Mouse (Mus musculus) limb, embryonic 13.5 days (tissue): Measurements from ENCODE around the gene Rspo3. TPM values are rescaled to one million over a fixed set of nuclear protein-coding genes. Genes with fewer than 3 reads are reported as not detected.

ENCODE experiments used
- ATAC-seq: fragments of 200-750 bp; cut with Nextera tagmentation; 2 replicates; pipeline ENCODE4 v1.8.0; 2017; ENCODE audit warnings: low read depth, moderate number of reproducible peaks, moderate TSS enrichment; ENCODE audit not compliant: low FRiP score
- H3K27ac ChIP-seq: fragments of 300-500 bp; sonication (generic); 2 replicates; pipeline ENCODE4 v1.5.1; 2015; ENCODE audit warnings: inconsistent platforms, mild to moderate bottlenecking, moderate library complexity
- H3K27me3 ChIP-seq: fragments of 300-500 bp; sonication (generic); 2 replicates; pipeline ENCODE4 v1.6.1; 2015; ENCODE audit warnings: mild to moderate bottlenecking, inconsistent platforms
- H3K36me3 ChIP-seq: fragments of 300-500 bp; sonication (generic); 2 replicates; pipeline ENCODE4 v1.6.1; 2015; ENCODE audit warnings: inconsistent platforms, mild to moderate bottlenecking, moderate library complexity
- H3K4me1 ChIP-seq: fragments of 300-500 bp; sonication (generic); 2 replicates; pipeline ENCODE4 v1.6.1; 2015; ENCODE audit warnings: inconsistent platforms
- H3K4me2 ChIP-seq: fragments of 300-500 bp; sonication (generic); replicated peaks from 2 replicates; pipeline ENCODE4 v1.6.1; 2015; ENCODE audit warnings: inconsistent platforms, mild to moderate bottlenecking, moderate library complexity
- H3K4me3 ChIP-seq: fragments of 300-500 bp; sonication (generic); 2 replicates; pipeline ENCODE4 v1.5.1; 2015; ENCODE audit warnings: moderate library complexity, mild to moderate bottlenecking, inconsistent platforms
- H3K9ac ChIP-seq: fragments of 300-500 bp; sonication (generic); 2 replicates; pipeline ENCODE4 v1.6.1; 2015; ENCODE audit warnings: mild to moderate bottlenecking, inconsistent platforms
- H3K9me3 ChIP-seq: fragments of 300-500 bp; sonication (generic); 2 replicates; pipeline ENCODE4 v1.6.1; 2016; ENCODE audit warnings: inconsistent platforms
- WGBS: fragments of 180-500 bp; shearing (Covaris S2); methylation state at CpG from one replicate; pipeline ENCODE4 v1.1.7; 2015; 5-methylcytosine and 5-hydroxymethylcytosine counted together
- polyA plus RNA-seq: library from polyadenylated mRNA; unstranded; fragments of >200 nt; fragmentation: Nextera tagmentation; extraction: Ambion mirVana; gene quantifications from 2 replicates; pipeline ENCODE4 v1.2.1, GENCODE M21; 2015

The Rspo3 gene
- polyA plus RNA-seq, 1 experiment from 2014 or later = 24.1 TPM

DNA sequence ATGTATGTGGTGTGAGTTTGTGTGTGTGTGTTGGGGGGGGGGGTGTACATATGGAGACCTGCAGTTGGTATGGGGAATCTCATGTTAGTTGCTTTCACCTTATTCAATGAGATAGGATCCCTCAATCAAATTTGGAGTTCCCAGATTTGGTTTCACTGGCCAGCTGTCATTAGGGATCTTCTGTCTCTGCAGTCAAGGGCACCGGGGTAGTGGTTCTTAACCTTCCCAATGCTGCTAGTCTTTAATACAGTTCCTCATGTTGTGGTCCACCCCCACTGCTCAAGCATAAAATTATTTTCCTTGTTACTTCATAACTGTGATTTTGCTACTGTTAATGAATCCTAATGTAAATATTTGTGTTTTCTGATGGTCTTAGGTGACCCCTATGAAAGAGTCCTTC lies 22.1 kb downstream of the Rspo3 start:
- WGBS = 87% methylated on average over 1 of the region's 1 CpGs

DNA sequence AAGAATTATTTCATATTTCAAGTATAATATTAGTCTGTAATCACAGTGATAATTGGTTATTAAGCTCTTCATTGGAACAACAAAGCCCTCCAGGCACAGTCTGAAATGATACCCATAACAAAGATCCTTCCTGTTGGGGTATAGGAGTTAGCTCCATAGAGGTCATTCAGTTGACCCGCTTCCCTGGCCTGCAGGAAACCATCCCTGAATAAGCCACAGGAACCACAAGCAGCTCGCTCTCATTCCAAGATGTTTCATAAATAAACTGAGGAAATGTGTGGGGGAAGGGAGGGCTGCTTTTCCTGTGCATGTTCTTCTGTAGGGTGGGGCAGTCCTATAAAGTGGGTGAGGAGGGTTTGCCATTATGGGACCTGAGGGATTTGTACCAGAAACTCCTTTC lies 27.5 kb downstream of the Rspo3 start:
- Histone ChIP-seq H3K4me3 (no peak overlapping the region), H3K9ac (no peak overlapping the region), H3K4me1 (no peaks in the 10 kb centered on the region), H3K27me3 (no peaks in the 10 kb centered on the region), H3K36me3 (0 out of 2 replicates have a peak, but pooled peaks cover 3% of the 10 kb centered on the region), H3K9me3 (no peaks in the 10 kb centered on the region), H3K27ac (no peak overlapping the region), H3K4me2 (no peak overlapping the region)
- 62% methylated on average over 2 of the region's 2 CpGs for WGBS
- ATAC-seq = no peak

More for the DNA sequence above, 22.1 kb downstream of the Rspo3 start:
- Histone ChIP-seq H3K36me3 (no peaks in the 10 kb centered on the region), H3K4me1 (no peaks in the 10 kb centered on the region), H3K27me3 (no peaks in the 10 kb centered on the region), H3K9me3 (no peaks in the 10 kb centered on the region), H3K9ac (no peak overlapping the region), H3K4me2 (no peak overlapping the region), H3K4me3 (no peak overlapping the region), H3K27ac (no peak overlapping the region)
- ATAC-seq = no peak

GRCm38 (mm10) chr10:29497205-29497822 lies 38.4 kb downstream of the Rspo3 start:
- Histone ChIP-seq H3K27ac (no peak overlapping the region), H3K4me3 (no peak overlapping the region), H3K36me3 (peaks cover 13% of the 10 kb centered on the region; the same call in 1 of the 2 replicates), H3K4me2 (no peak overlapping the region), H3K9me3 (no peaks in the 10 kb centered on the region), H3K9ac (no peak overlapping the region), H3K4me1 (no peaks in the 10 kb centered on the region), H3K27me3 (no peaks in the 10 kb centered on the region)
- no peak for ATAC-seq
- 77% methylated on average over 3 of the region's 3 CpGs for WGBS

GRCm38 (mm10) chr10:29493996-29494395 lies 41.7 kb downstream of the Rspo3 start:
- WGBS = 68% methylated on average over 1 of the region's 1 CpGs
- ATAC-seq = no peak

DNA sequence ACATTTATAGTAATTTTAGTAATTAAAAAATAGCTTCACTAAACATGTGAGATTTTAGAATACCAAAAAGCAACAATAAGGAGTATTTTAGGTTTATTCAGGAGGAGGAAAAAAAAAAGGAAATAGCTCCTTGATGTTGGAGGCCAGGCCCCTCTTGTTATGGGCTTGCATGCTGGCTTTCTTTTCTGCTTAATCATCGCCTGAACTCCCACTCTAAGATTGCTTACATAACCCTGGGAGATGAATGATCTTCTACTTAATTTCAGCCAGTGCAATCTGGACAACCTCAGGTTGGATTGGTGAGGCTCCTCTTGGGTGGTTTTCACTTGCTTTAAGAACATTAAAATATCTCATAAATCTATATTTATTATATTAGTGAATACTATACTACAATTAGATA lies 54.7 kb downstream of the Rspo3 start:
- Histone ChIP-seq H3K36me3 (no peaks in the 10 kb centered on the region), H3K4me2 (no peak overlapping the region), H3K4me3 (no peak overlapping the region), H3K27me3 (no peaks in the 10 kb centered on the region), H3K9ac (no peak overlapping the region), H3K4me1 (no peaks in the 10 kb centered on the region), H3K9me3 (no peaks in the 10 kb centered on the region), H3K27ac (no peak overlapping the region)
- no peak for ATAC-seq
- 63% methylated on average over 1 of the region's 1 CpGs for WGBS

More at GRCm38 (mm10) chr10:29493996-29494395, 41.7 kb downstream of the Rspo3 start:
- Histone ChIP-seq H3K27me3 (no peaks in the 10 kb centered on the region), H3K4me1 (no peaks in the 10 kb centered on the region), H3K4me2 (no peak overlapping the region), H3K36me3 (0 out of 2 replicates have a peak, but pooled peaks cover 8% of the 10 kb centered on the region), H3K27ac (no peak overlapping the region), H3K4me3 (no peak overlapping the region), H3K9ac (no peak overlapping the region), H3K9me3 (no peaks in the 10 kb centered on the region)

GRCm38 (mm10) chr10:29479401-29479800 lies 56.3 kb downstream of the Rspo3 start:
- WGBS = 78% methylated on average over 3 of the region's 3 CpGs
- no peak overlapping the region for H3K9ac ChIP-seq
- no peak overlapping the region for H3K27ac ChIP-seq
- no peaks in the 10 kb centered on the region for H3K27me3 ChIP-seq
- no peaks in the 10 kb centered on the region for H3K36me3 ChIP-seq
- no peak for ATAC-seq
- H3K9me3 ChIP-seq = no peaks in the 10 kb centered on the region
- H3K4me3 ChIP-seq = no peak overlapping the region
- H3K4me1 ChIP-seq = no peaks in the 10 kb centered on the region
- no peak overlapping the region for H3K4me2 ChIP-seq

DNA sequence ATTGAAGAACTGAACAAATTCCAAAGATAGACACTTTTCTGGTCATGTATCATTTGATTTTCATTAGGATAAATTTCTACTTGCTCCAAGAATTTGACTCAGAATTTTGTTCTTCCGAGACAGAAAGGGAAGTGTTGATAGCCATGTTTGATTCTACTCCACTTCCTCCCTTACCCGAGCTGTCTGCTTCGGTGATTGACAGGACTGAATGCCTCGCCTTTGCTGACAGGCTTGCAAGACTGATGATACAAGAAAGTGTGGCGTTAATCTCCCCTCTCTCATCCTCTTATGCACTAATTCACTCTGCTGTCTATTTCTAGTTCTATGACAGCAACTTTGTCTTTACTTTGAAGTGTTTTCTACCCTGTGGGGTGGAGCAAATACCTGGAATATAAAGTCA lies 65.2 kb downstream of the Rspo3 start:
- 61% methylated on average over 5 of the region's 5 CpGs for WGBS
- Histone ChIP-seq H3K4me1 (no peaks in the 10 kb centered on the region), H3K27me3 (no peaks in the 10 kb centered on the region), H3K36me3 (peaks cover 6% of the 10 kb centered on the region; the same call in 1 of the 2 replicates), H3K9me3 (no peaks in the 10 kb centered on the region), H3K27ac (no peak overlapping the region), H3K4me3 (no peak overlapping the region), H3K4me2 (no peak overlapping the region), H3K9ac (no peak overlapping the region)
- ATAC-seq = no peak

- no peaks in the 10 kb centered on the region for H3K36me3 ChIP-seq
- WGBS = 71% methylated on average over 3 of the region's 3 CpGs
- no peak overlapping the region for H3K4me3 ChIP-seq
- no peak overlapping the region for H3K9ac ChIP-seq
- no peaks in the 10 kb centered on the region for H3K27me3 ChIP-seq
- H3K9me3 ChIP-seq = no peaks in the 10 kb centered on the region
- no peak overlapping the region for H3K4me2 ChIP-seq
- no peak overlapping the region for H3K27ac ChIP-seq
- no peaks in the 10 kb centered on the region for H3K4me1 ChIP-seq
- ATAC-seq = no peak
These were observed 75.6 kb downstream of the Rspo3 start for GRCm38 (mm10) chr10:29460100-29460499.

DNA sequence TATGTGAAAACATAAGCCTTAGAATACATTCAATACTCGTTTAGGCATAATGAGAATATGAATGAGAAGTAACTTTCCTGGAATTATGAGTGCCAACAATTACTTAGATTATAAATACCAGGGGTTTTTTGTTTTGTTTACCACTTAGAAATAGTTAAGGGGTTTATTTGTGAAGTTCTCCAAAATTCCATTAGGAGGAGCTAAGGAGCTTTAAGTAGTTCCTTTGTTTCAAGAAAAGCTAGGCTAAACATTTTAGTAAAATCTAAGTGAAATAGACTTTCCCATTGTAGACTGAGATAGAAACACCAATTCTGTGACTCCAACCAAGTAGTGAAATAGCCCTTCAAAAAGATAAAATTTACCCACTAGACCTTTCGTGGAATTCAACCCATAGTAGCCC lies 76.0 kb downstream of the Rspo3 start:
- WGBS = 77% methylated on average over 2 of the region's 2 CpGs

GRCm38 (mm10) chr10:29445076-29445475 lies 90.6 kb downstream of the Rspo3 start:
- no peak for ATAC-seq
- no peak overlapping the region for H3K4me2 ChIP-seq
- peaks cover 5% of the 10 kb centered on the region for H3K36me3 ChIP-seq
- H3K9me3 ChIP-seq = no peaks in the 10 kb centered on the region
- H3K9ac ChIP-seq = no peak overlapping the region
- no peaks in the 10 kb centered on the region for H3K4me1 ChIP-seq
- no peak overlapping the region for H3K4me3 ChIP-seq
- H3K27ac ChIP-seq = no peak overlapping the region
- WGBS = 80% methylated on average over 3 of the region's 3 CpGs
- H3K27me3 ChIP-seq = no peaks in the 10 kb centered on the region

More for the DNA sequence above, 76.0 kb downstream of the Rspo3 start:
- no peak overlapping the region for H3K27ac ChIP-seq
- H3K27me3 ChIP-seq = no peaks in the 10 kb centered on the region
- H3K36me3 ChIP-seq = no peaks in the 10 kb centered on the region
- no peaks in the 10 kb centered on the region for H3K4me1 ChIP-seq
- H3K9me3 ChIP-seq = no peaks in the 10 kb centered on the region
- no peak overlapping the region for H3K4me3 ChIP-seq
- no peak overlapping the region for H3K4me2 ChIP-seq
- ATAC-seq = no peak
- no peak overlapping the region for H3K9ac ChIP-seq

GRCm38 (mm10) chr10:29441297-29441696 lies 94.4 kb downstream of the Rspo3 start:
- 89% methylated on average over 5 of the region's 5 CpGs for WGBS
- no peaks in the 10 kb centered on the region for H3K27me3 ChIP-seq
- no peaks in the 10 kb centered on the region for H3K4me1 ChIP-seq
- H3K27ac ChIP-seq = no peak overlapping the region
- H3K9me3 ChIP-seq = no peaks in the 10 kb centered on the region
- ATAC-seq = no peak
- no peak overlapping the region for H3K4me3 ChIP-seq
- H3K9ac ChIP-seq = no peak overlapping the region
- H3K4me2 ChIP-seq = no peak overlapping the region
- H3K36me3 ChIP-seq = no peaks in the 10 kb centered on the region

DNA sequence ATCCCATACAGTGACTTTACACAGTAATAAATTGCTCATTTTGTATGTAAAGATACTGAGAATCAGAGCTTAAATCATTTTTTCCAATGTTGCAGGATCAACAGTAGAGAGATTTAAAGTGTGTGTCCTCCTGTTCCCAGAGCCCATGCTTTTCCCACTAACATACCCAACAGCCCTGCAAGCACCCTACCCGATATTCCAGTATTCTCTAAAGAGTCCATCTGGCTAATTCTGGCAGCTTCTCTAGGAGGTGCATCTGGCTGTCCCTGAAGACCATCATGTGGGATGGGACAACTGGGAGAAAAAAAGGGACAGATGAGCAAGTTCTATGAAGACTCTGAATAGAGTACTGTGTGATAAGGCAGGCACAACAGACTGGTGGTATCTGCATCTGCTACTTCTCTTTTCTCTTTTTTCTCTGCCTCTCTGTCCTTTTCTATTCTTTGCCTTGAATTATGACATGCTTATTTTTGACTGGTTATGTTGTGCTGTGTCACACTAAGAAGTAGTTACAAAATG lies 102.7 kb downstream of the Rspo3 start:
- no peaks in the 10 kb centered on the region for H3K27me3 ChIP-seq
- no peaks in the 10 kb centered on the region for H3K9me3 ChIP-seq
- H3K4me1 ChIP-seq = no peaks in the 10 kb centered on the region
- H3K4me3 ChIP-seq = no peak overlapping the region
- WGBS = 88% methylated on average over 1 of the region's 1 CpGs
- ATAC-seq = no peak
- H3K36me3 ChIP-seq = no peaks in the 10 kb centered on the region
- no peak overlapping the region for H3K4me2 ChIP-seq
- H3K9ac ChIP-seq = no peak overlapping the region
- H3K27ac ChIP-seq = no peak overlapping the region

DNA sequence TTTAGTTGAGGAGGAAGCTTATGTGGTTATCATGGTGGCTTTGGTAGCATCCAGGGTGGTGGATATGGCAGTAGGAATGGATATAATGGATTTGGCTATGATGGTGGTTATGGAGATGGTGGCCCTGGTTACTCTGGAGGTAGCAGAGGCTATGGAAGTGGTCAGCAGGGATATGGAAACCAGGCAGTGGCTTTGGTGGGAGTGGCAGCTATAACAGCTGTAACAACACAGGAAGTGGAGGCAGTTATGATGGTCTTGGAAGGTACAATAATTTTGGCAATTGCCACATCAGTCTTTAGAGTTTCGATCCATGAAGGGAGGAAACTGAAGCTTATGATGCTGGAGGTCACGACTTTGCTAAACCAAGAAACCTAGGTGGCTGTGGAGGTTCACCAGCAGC lies 109.0 kb downstream of the Rspo3 start:
- H3K27me3 ChIP-seq = no peaks in the 10 kb centered on the region
- no peak overlapping the region for H3K27ac ChIP-seq

More for the DNA sequence above, 109.0 kb downstream of the Rspo3 start:
- WGBS = 85% methylated on average over 2 of the region's 2 CpGs
- no peaks in the 10 kb centered on the region for H3K4me1 ChIP-seq
- H3K4me3 ChIP-seq = no peak overlapping the region
- H3K9ac ChIP-seq = no peak overlapping the region
- H3K9me3 ChIP-seq = no peaks in the 10 kb centered on the region
- no peaks in the 10 kb centered on the region for H3K36me3 ChIP-seq
- ATAC-seq = no peak
- H3K4me2 ChIP-seq = no peak overlapping the region
